Mouse (Mus musculus): ENCODE results near the gene Fars2. TPM values are rescaled to one million over a fixed set of nuclear protein-coding genes. Genes with fewer than 3 reads are reported as not detected.

Fars2 gene
- polyA plus RNA-seq, 1 experiment, result 123 TPM

- no peak overlapping the region for H3K4me3 ChIP-seq (ENCODE audit: control insufficient read depth, low read depth, low read length)
- TF ChIP-seq POLR2A (IDR thresholded peaks at IDR 0.05; ENCODE audit: control insufficient read depth, low read depth, low read length) (no peak), CTCF (IDR thresholded peaks at IDR 0.05; ENCODE audit: control insufficient read depth, insufficient read depth, insufficient replicate concordance, low read depth, low read length) (no peak)
Measured at GRCm38 (mm10) chr13:36221897-36222296, 104.7 kb downstream of the Fars2 start.

DNA sequence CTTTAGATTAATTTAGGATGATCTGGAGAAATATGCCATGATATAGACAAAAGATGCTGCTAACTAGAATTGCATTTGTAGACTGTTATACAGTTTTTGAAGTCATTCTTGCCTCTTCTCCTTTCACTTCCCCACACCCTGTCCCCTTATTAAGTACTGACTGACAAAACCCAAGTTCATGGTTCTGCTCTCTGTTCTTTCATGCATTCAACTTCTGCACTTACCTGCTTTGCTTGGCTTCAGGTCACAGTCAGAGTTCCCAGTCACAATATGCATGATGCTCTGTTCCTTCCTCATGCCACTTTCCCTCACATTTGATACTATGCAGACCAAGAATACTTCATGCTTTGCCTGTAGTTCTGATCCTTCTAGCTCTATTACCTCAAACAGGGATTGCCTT lies 105.5 kb downstream of the Fars2 start:
- Histone ChIP-seq H3K36me3 (ENCODE audit: control insufficient read depth, insufficient read depth, low read length) (no peaks in the 10 kb centered on the region), H3K4me1 (ENCODE audit: control insufficient read depth, insufficient read depth, low read length) (no peaks in the 10 kb centered on the region), H3K27me3 (ENCODE audit: control insufficient read depth, insufficient read depth, low read length) (no peaks in the 10 kb centered on the region), H3K4me3 (ENCODE audit: control insufficient read depth, low read depth, low read length) (no peak overlapping the region), H3K27ac (ENCODE audit: control insufficient read depth, insufficient read depth, low read depth, low read length) (no peak overlapping the region)
- no peak for TF ChIP-seq POLR2A (IDR thresholded peaks at IDR 0.05; ENCODE audit: control insufficient read depth, low read depth, low read length)
- no peak for TF ChIP-seq CTCF (IDR thresholded peaks at IDR 0.05; ENCODE audit: control insufficient read depth, insufficient read depth, insufficient replicate concordance, low read depth, low read length)

More at GRCm38 (mm10) chr13:36221897-36222296, 104.7 kb downstream of the Fars2 start:
- Histone ChIP-seq H3K4me1 (ENCODE audit: control insufficient read depth, insufficient read depth, low read length) (no peaks in the 10 kb centered on the region), H3K27ac (ENCODE audit: control insufficient read depth, insufficient read depth, low read depth, low read length) (no peak overlapping the region), H3K36me3 (ENCODE audit: control insufficient read depth, insufficient read depth, low read length) (no peaks in the 10 kb centered on the region), H3K27me3 (ENCODE audit: control insufficient read depth, insufficient read depth, low read length) (no peaks in the 10 kb centered on the region)

- Histone ChIP-seq H3K27ac (ENCODE audit: control insufficient read depth, insufficient read depth, low read depth, low read length) (no peak overlapping the region), H3K4me3 (ENCODE audit: control insufficient read depth, low read depth, low read length) (no peak overlapping the region), H3K36me3 (ENCODE audit: control insufficient read depth, insufficient read depth, low read length) (no peaks in the 10 kb centered on the region), H3K27me3 (ENCODE audit: control insufficient read depth, insufficient read depth, low read length) (no peaks in the 10 kb centered on the region), H3K4me1 (ENCODE audit: control insufficient read depth, insufficient read depth, low read length) (no peaks in the 10 kb centered on the region)
- TF ChIP-seq POLR2A (IDR thresholded peaks at IDR 0.05; ENCODE audit: control insufficient read depth, low read depth, low read length) (no peak), CTCF (IDR thresholded peaks at IDR 0.05; ENCODE audit: control insufficient read depth, insufficient read depth, insufficient replicate concordance, low read depth, low read length) (no peak)
Measured at GRCm38 (mm10) chr13:36224431-36224830, 107.2 kb downstream of the Fars2 start.

GRCm38 (mm10) chr13:36242261-36242660 lies 125.0 kb downstream of the Fars2 start:
- no peaks in the 10 kb centered on the region; the same call in 1 of the 2 replicates for H3K36me3 ChIP-seq (ENCODE audit: control insufficient read depth, insufficient read depth, low read length)
- no peak overlapping the region for H3K4me3 ChIP-seq (ENCODE audit: control insufficient read depth, low read depth, low read length)
- no peaks in the 10 kb centered on the region for H3K27me3 ChIP-seq (ENCODE audit: control insufficient read depth, insufficient read depth, low read length)
- H3K27ac ChIP-seq (ENCODE audit: control insufficient read depth, insufficient read depth, low read depth, low read length), result no peak overlapping the region
- H3K4me1 ChIP-seq (ENCODE audit: control insufficient read depth, insufficient read depth, low read length), result no peaks in the 10 kb centered on the region
- no peak for TF ChIP-seq CTCF (IDR thresholded peaks at IDR 0.05; ENCODE audit: control insufficient read depth, insufficient read depth, insufficient replicate concordance, low read depth, low read length)
- TF ChIP-seq POLR2A (IDR thresholded peaks at IDR 0.05; ENCODE audit: control insufficient read depth, low read depth, low read length), result no peak

- H3K4me1 ChIP-seq (ENCODE audit: control insufficient read depth, insufficient read depth, low read length), result no peaks in the 10 kb centered on the region
- H3K4me3 ChIP-seq (ENCODE audit: control insufficient read depth, low read depth, low read length), result no peak overlapping the region
- TF ChIP-seq POLR2A (IDR thresholded peaks at IDR 0.05; ENCODE audit: control insufficient read depth, low read depth, low read length), result no peak
- TF ChIP-seq CTCF (IDR thresholded peaks at IDR 0.05; ENCODE audit: control insufficient read depth, insufficient read depth, insufficient replicate concordance, low read depth, low read length), result no peak
- H3K27ac ChIP-seq (ENCODE audit: control insufficient read depth, insufficient read depth, low read depth, low read length), result no peak overlapping the region
- H3K36me3 ChIP-seq (ENCODE audit: control insufficient read depth, insufficient read depth, low read length), result no peaks in the 10 kb centered on the region
- no peaks in the 10 kb centered on the region for H3K27me3 ChIP-seq (ENCODE audit: control insufficient read depth, insufficient read depth, low read length)
Measured at GRCm38 (mm10) chr13:36253936-36254335, 136.7 kb downstream of the Fars2 start.

- H3K4me1 ChIP-seq (ENCODE audit: control insufficient read depth, insufficient read depth, low read length), result no peaks in the 10 kb centered on the region
- H3K4me3 ChIP-seq (ENCODE audit: control insufficient read depth, low read depth, low read length), result no peak overlapping the region
- H3K27ac ChIP-seq (ENCODE audit: control insufficient read depth, insufficient read depth, low read depth, low read length), result no peak overlapping the region
- no peaks in the 10 kb centered on the region for H3K36me3 ChIP-seq (ENCODE audit: control insufficient read depth, insufficient read depth, low read length)
- TF ChIP-seq POLR2A (IDR thresholded peaks at IDR 0.05; ENCODE audit: control insufficient read depth, low read depth, low read length), result no peak
- TF ChIP-seq CTCF (IDR thresholded peaks at IDR 0.05; ENCODE audit: control insufficient read depth, insufficient read depth, insufficient replicate concordance, low read depth, low read length), result no peak
- H3K27me3 ChIP-seq (ENCODE audit: control insufficient read depth, insufficient read depth, low read length), result no peaks in the 10 kb centered on the region
Measured at GRCm38 (mm10) chr13:36257213-36257612, 140.0 kb downstream of the Fars2 start.

DNA sequence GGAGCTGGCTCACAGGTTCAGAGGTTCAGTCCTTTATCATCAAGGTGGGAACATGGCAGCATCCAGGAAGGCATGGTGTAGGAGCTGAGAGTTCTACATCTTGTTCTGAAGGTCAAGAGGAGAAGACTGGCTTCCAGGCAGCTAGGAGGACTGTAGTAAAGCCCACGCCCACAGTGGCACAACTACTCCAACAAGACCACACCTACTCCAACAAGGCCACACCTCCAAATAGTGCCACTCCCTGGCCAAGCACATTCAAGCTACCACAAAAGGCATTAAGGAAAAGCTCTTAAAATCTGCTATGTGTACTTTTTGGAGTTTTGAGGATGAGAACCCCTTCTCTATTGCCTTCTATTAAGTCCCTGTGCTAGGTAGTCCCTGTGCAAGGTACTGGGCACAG lies 142.5 kb downstream of the Fars2 start:
- Histone ChIP-seq H3K4me1 (ENCODE audit: control insufficient read depth, insufficient read depth, low read length) (no peaks in the 10 kb centered on the region), H3K27ac (ENCODE audit: control insufficient read depth, insufficient read depth, low read depth, low read length) (no peak overlapping the region), H3K4me3 (ENCODE audit: control insufficient read depth, low read depth, low read length) (no peak overlapping the region), H3K36me3 (ENCODE audit: control insufficient read depth, insufficient read depth, low read length) (no peaks in the 10 kb centered on the region), H3K27me3 (ENCODE audit: control insufficient read depth, insufficient read depth, low read length) (no peaks in the 10 kb centered on the region)
- TF ChIP-seq POLR2A (IDR thresholded peaks at IDR 0.05; ENCODE audit: control insufficient read depth, low read depth, low read length) (no peak), CTCF (IDR thresholded peaks at IDR 0.05; ENCODE audit: control insufficient read depth, insufficient read depth, insufficient replicate concordance, low read depth, low read length) (no peak)

DNA sequence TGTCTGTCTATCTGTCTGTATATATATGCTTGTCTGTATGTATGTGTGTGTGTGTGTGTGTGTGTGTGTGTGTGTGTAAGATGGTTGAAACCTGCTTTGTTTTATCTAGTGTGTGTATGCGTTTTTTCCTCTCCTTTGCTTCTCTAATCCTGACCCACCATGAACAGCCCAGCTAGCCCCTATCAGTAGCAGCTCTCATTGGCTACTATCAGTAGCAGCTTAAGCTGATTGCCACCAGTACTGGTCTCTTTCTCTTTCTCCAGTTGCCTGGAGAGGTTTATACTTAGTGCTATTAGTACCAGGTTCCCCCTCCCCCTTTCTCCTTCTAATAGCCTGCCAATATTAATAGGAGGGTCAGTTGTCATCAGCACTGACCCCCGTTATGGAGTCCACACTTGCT lies 144.1 kb downstream of the Fars2 start:
- Histone ChIP-seq H3K27me3 (ENCODE audit: control insufficient read depth, insufficient read depth, low read length) (no peaks in the 10 kb centered on the region), H3K36me3 (ENCODE audit: control insufficient read depth, insufficient read depth, low read length) (no peaks in the 10 kb centered on the region), H3K4me1 (ENCODE audit: control insufficient read depth, insufficient read depth, low read length) (no peaks in the 10 kb centered on the region), H3K4me3 (ENCODE audit: control insufficient read depth, low read depth, low read length) (no peak overlapping the region), H3K27ac (ENCODE audit: control insufficient read depth, insufficient read depth, low read depth, low read length) (no peak overlapping the region)
- no peak for TF ChIP-seq POLR2A (IDR thresholded peaks at IDR 0.05; ENCODE audit: control insufficient read depth, low read depth, low read length)
- no peak for TF ChIP-seq CTCF (IDR thresholded peaks at IDR 0.05; ENCODE audit: control insufficient read depth, insufficient read depth, insufficient replicate concordance, low read depth, low read length)

Data from testis, adult 2 months (tissue).